Mouse (Mus musculus) stomach, embryonic 14.5 days (tissue): ENCODE measurements around the gene Rab44. TPM values are rescaled to one million over a fixed set of nuclear protein-coding genes. Genes with fewer than 3 reads are reported as not detected.
A peak's percentile ranks its signal among the peaks of the same experiment; 100 is the strongest.
"Not testable (repeated sequence)": the region's sequence is repeated elsewhere in the genome, so short reads cannot be mapped to it uniquely, and the experiment has no call there.

ENCODE experiments used
- ATAC-seq: fragments of 200-750 bp; cut with Nextera tagmentation; 2 replicates; pipeline ENCODE4 v1.8.0; 2017; ENCODE audit warnings: low read depth, moderate TSS enrichment; ENCODE audit not compliant: insufficient number of reproducible peaks, insufficient read depth, low FRiP score
- H3K27ac ChIP-seq: fragments of 300-500 bp; sonication (generic); 2 replicates; pipeline ENCODE4 v1.5.1; 2014; ENCODE audit warnings: mild to moderate bottlenecking, low read length, moderate library complexity, mixed read lengths
- H3K27me3 ChIP-seq: fragments of 300-500 bp; sonication (generic); 2 replicates; pipeline ENCODE4 v1.6.1; 2014; ENCODE audit warnings: low read length, control low read depth, mixed read lengths; ENCODE audit not compliant: control insufficient read depth, insufficient read depth
- H3K36me3 ChIP-seq: fragments of 300-500 bp; sonication (generic); 2 replicates; pipeline ENCODE4 v1.6.1; 2014; ENCODE audit warnings: mild to moderate bottlenecking, control low read depth, low read length, moderate library complexity, mixed read lengths; ENCODE audit not compliant: control insufficient read depth, insufficient read depth
- H3K4me1 ChIP-seq: fragments of 300-500 bp; sonication (generic); 2 replicates; pipeline ENCODE4 v1.6.1; 2014; ENCODE audit warnings: low read length, control low read depth, mixed read lengths; ENCODE audit not compliant: control insufficient read depth, insufficient read depth
- H3K4me2 ChIP-seq: fragments of 300-500 bp; sonication (generic); replicated peaks from 2 replicates; pipeline ENCODE4 v1.6.1; 2014; ENCODE audit warnings: low read depth, low read length, control low read depth
- H3K4me3 ChIP-seq: fragments of 300-500 bp; sonication (generic); 2 replicates; pipeline ENCODE4 v1.5.1; 2014; ENCODE audit warnings: low read depth, low read length, control low read depth
- H3K9ac ChIP-seq: fragments of 300-500 bp; sonication (generic); replicated peaks from 2 replicates; pipeline ENCODE4 v1.6.1; 2014; ENCODE audit warnings: low read depth, mild to moderate bottlenecking, control low read depth, low read length, moderate library complexity, mixed read lengths
- H3K9me3 ChIP-seq: fragments of 300-500 bp; sonication (generic); 2 replicates; pipeline ENCODE4 v1.6.1; 2016; ENCODE audit warnings: low read depth, low read length, control low read depth; ENCODE audit not compliant: control insufficient read depth
- WGBS: fragments of 180-500 bp; shearing (Covaris S2); extraction: QIAGEN DNeasy Blood & Tissue Kit; methylation state at CpG from one replicate; pipeline ENCODE4 v1.1.7; 2014; 5-methylcytosine and 5-hydroxymethylcytosine counted together
- polyA plus RNA-seq: library from polyadenylated mRNA; unstranded; fragments of >200 nt; fragmentation: Nextera tagmentation; extraction: Ambion mirVana; gene quantifications from 2 replicates; pipeline ENCODE4 v1.2.1, GENCODE M21; 2014

Rab44 gene
- polyA plus RNA-seq, 1 experiment from 2014 or later, result 0.39 TPM

- not testable (repeated sequence) for H3K4me3 ChIP-seq, H3K9ac ChIP-seq, ATAC-seq, H3K27me3 ChIP-seq, H3K9me3 ChIP-seq, H3K4me2 ChIP-seq, H3K4me1 ChIP-seq, H3K27ac ChIP-seq, H3K36me3 ChIP-seq
- WGBS, result 81% methylated on average over 6 of the region's 6 CpGs
Observed at GRCm38 (mm10) chr17:29110356-29110755, 3.6 kb upstream of the Rab44 start.

- no peaks in the 10 kb centered on the region for H3K27me3 ChIP-seq
- no peaks in the 10 kb centered on the region for H3K9me3 ChIP-seq
- no peak overlapping the region for H3K4me3 ChIP-seq
- no peak overlapping the region for H3K9ac ChIP-seq
- ATAC-seq, result no peak
- H3K36me3 ChIP-seq, result no peaks in the 10 kb centered on the region
- H3K4me1 ChIP-seq, result no peaks in the 10 kb centered on the region
- no peak overlapping the region for H3K27ac ChIP-seq
- WGBS, result 78% methylated on average over 5 of the region's 5 CpGs
- H3K4me2 ChIP-seq, result no peak overlapping the region
Observed at GRCm38 (mm10) chr17:29111332-29111731, 2.6 kb upstream of the Rab44 start.

DNA sequence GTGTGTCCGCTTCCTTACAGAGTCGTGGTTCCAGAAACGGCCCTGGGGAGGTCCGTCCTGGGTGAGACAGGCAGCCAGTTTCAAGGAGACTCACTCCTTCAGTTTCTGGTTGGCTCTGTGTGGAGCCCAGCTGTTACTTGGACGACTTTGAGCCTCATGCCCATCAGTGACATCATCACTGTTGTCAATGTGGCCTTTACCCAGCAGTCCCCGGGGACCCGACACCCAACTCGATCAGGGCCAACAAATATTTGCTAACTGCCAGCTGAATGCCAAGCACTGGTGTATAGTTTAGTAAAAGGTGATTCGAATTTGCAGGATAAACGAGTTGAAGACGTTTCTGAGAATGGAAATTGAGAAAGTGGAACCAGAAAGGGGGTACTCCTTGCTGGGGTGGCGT lies 2.1 kb downstream of the Rab44 start:
- 70% methylated on average over 12 of the region's 12 CpGs for WGBS

GRCm38 (mm10) chr17:29117006-29117648 lies 3.2 kb downstream of the Rab44 start:
- H3K9me3 ChIP-seq, result no peaks in the 10 kb centered on the region
- ATAC-seq, result no peak
- H3K4me3 ChIP-seq, result no peak overlapping the region
- H3K27ac ChIP-seq, result no peak overlapping the region
- H3K9ac ChIP-seq, result no peak overlapping the region
- H3K4me1 ChIP-seq, result no peaks in the 10 kb centered on the region
- WGBS, result 55% methylated on average over 8 of the region's 8 CpGs
- H3K27me3 ChIP-seq, result no peaks in the 10 kb centered on the region
- no peak overlapping the region for H3K4me2 ChIP-seq
- no peaks in the 10 kb centered on the region for H3K36me3 ChIP-seq

More for the DNA sequence above, 2.1 kb downstream of the Rab44 start:
- no peaks in the 10 kb centered on the region for H3K4me1 ChIP-seq
- ATAC-seq, result no peak
- no peak overlapping the region for H3K9ac ChIP-seq
- no peak overlapping the region for H3K4me2 ChIP-seq
- no peaks in the 10 kb centered on the region for H3K27me3 ChIP-seq
- H3K27ac ChIP-seq, result no peak overlapping the region
- H3K9me3 ChIP-seq, result no peaks in the 10 kb centered on the region
- H3K36me3 ChIP-seq, result no peaks in the 10 kb centered on the region
- H3K4me3 ChIP-seq, result no peak overlapping the region

- H3K27me3 ChIP-seq, result no peaks in the 10 kb centered on the region
Observed at GRCm38 (mm10) chr17:29118057-29118456, 4.1 kb downstream of the Rab44 start.

GRCm38 (mm10) chr17:29120666-29121065 lies 6.7 kb downstream of the Rab44 start:
- 66% methylated on average over 12 of the region's 12 CpGs for WGBS
- Histone ChIP-seq H3K36me3 (no peaks in the 10 kb centered on the region), H3K4me2 (no peak overlapping the region), H3K27me3 (no peaks in the 10 kb centered on the region), H3K27ac (no peak overlapping the region), H3K4me3 (no peak overlapping the region), H3K4me1 (peaks cover 8% of the 10 kb centered on the region), H3K9ac (no peak overlapping the region), H3K9me3 (no peaks in the 10 kb centered on the region)
- no peak for ATAC-seq

More at GRCm38 (mm10) chr17:29118057-29118456, 4.1 kb downstream of the Rab44 start:
- 31% methylated on average over 5 of the region's 5 CpGs for whole genome bisulfite sequencing
- H3K4me1 ChIP-seq, result peaks cover under 1% of the 10 kb centered on the region
- no peaks in the 10 kb centered on the region for H3K9me3 ChIP-seq
- no peaks in the 10 kb centered on the region for H3K36me3 ChIP-seq
- H3K4me2 ChIP-seq, result no peak overlapping the region
- ATAC-seq, result no peak
- no peak overlapping the region for H3K27ac ChIP-seq
- H3K4me3 ChIP-seq, result no peak overlapping the region
- H3K9ac ChIP-seq, result no peak overlapping the region

DNA sequence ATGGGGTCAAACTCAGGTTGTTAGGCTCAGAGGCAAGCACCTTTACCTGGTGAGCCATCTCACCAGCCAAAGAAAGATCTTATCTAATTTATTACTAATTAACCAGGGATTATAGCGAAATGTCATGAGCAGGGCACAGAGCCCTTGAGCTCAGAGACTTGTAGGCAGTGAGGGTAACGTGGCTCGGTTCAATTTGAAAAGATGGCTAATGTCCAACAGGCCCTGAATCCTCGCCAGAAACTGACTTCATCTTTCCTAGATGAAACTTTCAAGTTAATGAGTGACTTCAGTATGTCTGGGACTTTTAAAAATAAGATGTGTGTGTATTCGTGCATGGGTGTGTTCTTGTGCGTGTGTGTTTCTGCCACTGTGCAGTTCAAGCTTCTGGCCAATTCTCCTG lies 8.9 kb downstream of the Rab44 start:
- 44% methylated on average over 6 of the region's 6 CpGs for WGBS
- H3K27ac ChIP-seq, result no peak overlapping the region; the same call in 1 of the 2 replicates

GRCm38 (mm10) chr17:29123578-29124174 lies 9.7 kb downstream of the Rab44 start:
- Histone ChIP-seq H3K36me3 (no peaks in the 10 kb centered on the region), H3K4me2 (no peak overlapping the region), H3K4me1 (peaks cover 8% of the 10 kb centered on the region), H3K9me3 (no peaks in the 10 kb centered on the region), H3K27me3 (no peaks in the 10 kb centered on the region), H3K9ac (no peak overlapping the region), H3K27ac (peak overlapping the region; percentile 39; the same call in 1 of the 2 replicates), H3K4me3 (no peak overlapping the region)
- peak; percentile 88 for ATAC-seq
- 28% methylated on average over 6 of the region's 6 CpGs for WGBS

More for the DNA sequence above, 8.9 kb downstream of the Rab44 start:
- peaks cover 8% of the 10 kb centered on the region for H3K4me1 ChIP-seq
- H3K9ac ChIP-seq, result no peak overlapping the region
- no peaks in the 10 kb centered on the region for H3K36me3 ChIP-seq
- no peak for ATAC-seq
- no peaks in the 10 kb centered on the region for H3K27me3 ChIP-seq
- no peak overlapping the region for H3K4me3 ChIP-seq
- no peak overlapping the region for H3K4me2 ChIP-seq
- no peaks in the 10 kb centered on the region for H3K9me3 ChIP-seq
